Mouse (Mus musculus): ENCODE data around the gene Zfp688. TPM values are rescaled to one million over a fixed set of nuclear protein-coding genes. Genes with fewer than 3 reads are reported as not detected.
"Not testable (repeated sequence)": the region's sequence is repeated elsewhere in the genome, so short reads cannot be mapped to it uniquely, and the experiment has no call there.

Gene Zfp688
- polyA plus RNA-seq, 1 experiment from 2014 or later = 24.8 TPM

DNA sequence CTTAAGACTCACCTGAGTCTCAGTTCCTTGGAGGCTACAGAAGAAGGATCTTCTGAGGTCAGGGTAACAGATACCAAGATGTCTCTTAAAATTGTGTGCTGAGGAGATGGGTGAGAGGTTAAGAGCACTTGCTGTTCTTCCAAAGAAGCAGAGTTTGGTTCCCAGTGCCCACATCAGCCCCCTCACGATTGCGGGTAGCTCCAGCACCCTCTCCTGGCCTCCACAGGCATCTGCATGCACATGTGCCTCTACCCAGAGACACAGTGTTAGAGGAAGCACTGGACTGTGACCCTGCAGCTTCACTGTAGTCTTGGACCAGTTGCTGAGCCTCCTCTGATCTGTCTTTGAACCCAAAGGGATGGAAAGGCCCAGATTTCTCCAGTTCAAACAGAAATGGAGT lies 18.9 kb downstream of the Zfp688 start:
- Histone ChIP-seq H3K4me1 (replicated peaks) (0 out of 2 replicates have a peak, but pooled peaks cover 3% of the 10 kb centered on the region), H3K4me3 (replicated peaks) (no peak overlapping the region), H3K9me3 (no peaks in the 10 kb centered on the region), H3K27me3 (replicated peaks) (no peaks in the 10 kb centered on the region), H3K27ac (no peak overlapping the region), H3K4me2 (replicated peaks) (no peak overlapping the region), H3K36me3 (peaks cover 8% of the 10 kb centered on the region), H3K9ac (no peak overlapping the region)
- 41% methylated on average over 2 of the region's 2 CpGs for WGBS
- no peak for ATAC-seq

DNA sequence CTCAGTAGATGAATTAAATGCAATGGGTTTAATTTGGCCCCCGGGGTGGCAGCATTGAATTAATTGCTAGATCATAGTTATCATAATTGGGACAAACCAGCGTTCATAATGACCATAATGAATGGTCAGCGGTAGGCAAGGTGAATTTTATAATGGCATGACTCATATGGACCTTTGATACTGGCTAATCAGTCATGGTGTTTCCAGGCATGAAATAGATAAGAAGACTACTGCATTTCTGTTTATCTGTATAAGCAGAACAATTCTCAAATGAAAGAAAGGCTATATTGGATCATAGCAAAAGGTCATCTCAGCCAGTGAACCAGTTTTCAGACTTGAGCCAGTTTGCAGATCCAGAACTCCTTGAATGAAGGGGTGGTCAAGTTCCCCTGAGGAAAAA lies 21.5 kb downstream of the Zfp688 start:
- ATAC-seq = no peak
- peaks cover 8% of the 10 kb centered on the region for H3K36me3 ChIP-seq
- no peak overlapping the region for H3K4me2 ChIP-seq (replicated peaks)
- no peaks in the 10 kb centered on the region for H3K9me3 ChIP-seq
- H3K4me3 ChIP-seq (replicated peaks) = no peak overlapping the region
- no peak overlapping the region for H3K9ac ChIP-seq
- H3K4me1 ChIP-seq (replicated peaks) = no peaks in the 10 kb centered on the region
- WGBS = 57% methylated on average over 3 of the region's 3 CpGs
- H3K27ac ChIP-seq = no peak overlapping the region
- no peaks in the 10 kb centered on the region for H3K27me3 ChIP-seq (replicated peaks)

DNA sequence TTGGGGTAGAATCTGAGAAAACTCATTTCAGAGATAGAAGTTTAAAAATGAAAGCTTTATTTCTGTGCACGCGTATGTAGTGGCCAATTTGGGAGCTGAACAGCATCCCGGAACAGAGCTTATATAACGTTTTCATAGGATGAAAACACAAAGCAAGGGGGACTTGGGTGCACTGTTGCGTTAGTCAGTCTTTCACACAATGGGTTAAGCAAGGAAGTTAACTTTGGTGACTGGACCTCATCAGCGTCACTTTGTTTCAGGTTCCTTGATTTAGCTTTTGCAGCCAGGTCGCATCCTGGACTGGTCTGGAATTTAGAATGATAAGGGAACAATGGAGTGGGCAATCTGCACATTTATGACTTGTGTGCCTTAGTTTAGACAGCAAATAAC lies 27.9 kb downstream of the Zfp688 start:
- Histone ChIP-seq H3K27ac (peak overlapping the region; percentile 44; the same call in 1 of the 2 replicates), H3K4me3 (replicated peaks) (peak overlapping the region; percentile 72), H3K4me1 (replicated peaks) (peaks cover 9% of the 10 kb centered on the region), H3K36me3 (peaks cover 14% of the 10 kb centered on the region), H3K9ac (peak overlapping the region; percentile 41), H3K4me2 (replicated peaks) (peak overlapping the region; percentile 74), H3K27me3 (replicated peaks) (no peaks in the 10 kb centered on the region), H3K9me3 (no peaks in the 10 kb centered on the region)
- 9% methylated on average over 7 of the region's 7 CpGs for WGBS
- peak; percentile 44 for ATAC-seq

DNA sequence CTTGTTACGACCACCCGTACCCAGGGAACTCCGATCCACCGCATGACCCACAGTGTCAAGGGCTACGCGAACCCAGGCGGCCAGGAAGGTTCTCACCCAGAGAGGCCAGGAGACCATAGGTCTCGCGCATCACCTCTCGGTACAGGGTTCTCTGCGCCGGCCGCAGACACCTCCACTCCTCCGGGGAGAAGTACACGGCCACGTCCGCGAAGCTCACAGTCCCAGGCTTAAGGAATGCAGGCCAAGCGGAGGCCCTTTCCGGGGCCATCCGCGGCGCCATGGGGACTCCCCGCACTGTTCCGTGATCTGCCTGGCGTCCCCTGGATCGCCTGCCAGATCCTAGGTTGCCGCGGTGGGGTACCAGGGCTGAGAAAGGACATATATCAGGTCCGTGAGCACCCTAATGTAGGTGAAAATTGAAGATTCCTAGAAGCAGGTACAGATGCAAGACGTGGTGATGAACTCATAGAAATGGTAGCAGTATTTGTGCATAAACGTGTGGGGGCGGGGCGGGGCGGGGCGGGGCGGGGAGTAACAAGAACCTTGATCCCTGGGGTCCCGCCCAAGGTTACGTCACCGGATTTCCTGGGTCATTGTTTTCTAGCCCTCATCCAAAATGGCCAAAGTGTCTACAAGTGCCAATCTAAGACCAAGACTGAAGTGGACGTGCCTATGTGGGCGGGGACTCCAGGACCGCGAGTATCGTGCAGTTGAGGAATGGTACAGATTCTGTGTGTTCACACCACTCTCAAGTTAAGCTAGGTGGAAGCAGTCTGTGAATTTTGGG lies 28.5 kb downstream of the Zfp688 start, which contains the start of gene E430018J23Rik:
TSS of gene E430018J23Rik (minus strand) at position 473 of the 787 bp plus-strand sequence.
- Histone ChIP-seq H3K27ac (peak within 1 kb of the TSS; percentile 91), H3K27me3 (replicated peaks) (no peaks in the 10 kb centered on the region), H3K9me3 (no peaks in the 10 kb centered on the region), H3K9ac (peak within 1 kb of the TSS; percentile 83), H3K4me3 (replicated peaks) (peak within 1 kb of the TSS; percentile 72), H3K36me3 (peaks cover 14% of the 10 kb centered on the region), H3K4me1 (replicated peaks) (peaks cover 9% of the 10 kb centered on the region), H3K4me2 (replicated peaks) (peak within 1 kb of the TSS; percentile 74)
- WGBS = under 1% methylated on average over 45 of the region's 45 CpGs
- peak; percentile 96 for ATAC-seq

DNA sequence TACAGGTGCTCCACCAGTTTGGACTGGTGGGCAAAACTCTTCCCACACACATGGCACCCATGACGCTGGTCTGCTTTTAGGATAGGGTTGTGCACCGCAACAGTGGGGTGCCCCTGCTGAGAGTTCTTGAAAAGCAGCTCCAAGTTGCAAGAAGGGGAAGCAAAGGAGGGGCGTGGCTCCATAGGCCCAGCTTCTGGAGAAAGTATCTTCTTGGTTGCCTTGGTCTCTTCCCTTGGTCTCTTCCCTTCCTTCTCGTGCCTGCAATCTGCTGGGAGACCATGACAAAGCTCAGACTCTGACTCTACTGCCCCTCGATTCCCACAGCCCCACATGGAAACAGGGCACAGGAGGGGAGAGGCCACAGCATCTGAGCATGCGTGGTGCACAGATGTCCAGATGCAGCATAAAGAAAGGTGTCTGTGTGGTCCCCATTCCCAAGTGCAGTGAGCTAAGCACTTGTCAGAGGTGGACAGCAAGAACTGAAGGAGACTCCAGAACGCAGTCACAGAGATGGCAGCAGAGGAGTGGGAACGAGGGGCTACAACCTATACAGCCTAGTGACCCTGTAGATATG lies 29.5 kb downstream of the Zfp688 start:
- Histone ChIP-seq H3K4me3 (replicated peaks) (peak overlapping the region; percentile 72), H3K4me2 (replicated peaks) (peak overlapping the region; percentile 74), H3K4me1 (replicated peaks) (peaks cover 9% of the 10 kb centered on the region), H3K9me3 (no peaks in the 10 kb centered on the region), H3K9ac (peak overlapping the region; percentile 83; the same call in 1 of the 2 replicates), H3K36me3 (peaks cover 14% of the 10 kb centered on the region), H3K27me3 (replicated peaks) (no peaks in the 10 kb centered on the region), H3K27ac (0 out of 2 replicates have a peak overlapping the region, but pooled peaks have one; percentile 32)
- no peak for ATAC-seq
- 78% methylated on average over 8 of the region's 8 CpGs for WGBS

DNA sequence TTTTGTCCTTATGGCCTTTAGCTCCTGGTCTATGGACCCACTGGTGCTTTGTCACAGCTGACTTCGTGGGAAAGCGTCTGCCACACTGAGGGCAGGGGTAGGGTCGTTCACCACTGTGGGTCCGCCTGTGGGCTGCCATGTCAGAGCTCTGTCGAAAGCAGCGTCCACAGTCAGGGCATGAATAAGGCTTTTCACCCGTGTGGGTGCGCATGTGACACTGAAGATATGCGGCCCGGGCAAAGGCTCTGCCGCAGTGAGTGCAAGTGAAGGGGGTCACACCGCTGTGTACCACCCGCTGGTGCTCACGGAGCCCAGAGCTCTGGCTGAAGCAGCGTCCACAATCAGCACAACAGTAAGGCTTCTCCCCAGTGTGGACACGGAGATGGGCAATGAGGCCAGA lies 30.3 kb downstream of the Zfp688 start:
- no peak for ATAC-seq
- Histone ChIP-seq H3K27ac (no peak overlapping the region), H3K4me3 (replicated peaks) (no peak overlapping the region), H3K4me1 (replicated peaks) (peaks cover 9% of the 10 kb centered on the region), H3K4me2 (replicated peaks) (no peak overlapping the region), H3K36me3 (peaks cover 14% of the 10 kb centered on the region), H3K9ac (no peak overlapping the region), H3K27me3 (replicated peaks) (no peaks in the 10 kb centered on the region), H3K9me3 (no peaks in the 10 kb centered on the region)
- whole genome bisulfite sequencing = 97% methylated on average over 16 of the region's 16 CpGs

DNA sequence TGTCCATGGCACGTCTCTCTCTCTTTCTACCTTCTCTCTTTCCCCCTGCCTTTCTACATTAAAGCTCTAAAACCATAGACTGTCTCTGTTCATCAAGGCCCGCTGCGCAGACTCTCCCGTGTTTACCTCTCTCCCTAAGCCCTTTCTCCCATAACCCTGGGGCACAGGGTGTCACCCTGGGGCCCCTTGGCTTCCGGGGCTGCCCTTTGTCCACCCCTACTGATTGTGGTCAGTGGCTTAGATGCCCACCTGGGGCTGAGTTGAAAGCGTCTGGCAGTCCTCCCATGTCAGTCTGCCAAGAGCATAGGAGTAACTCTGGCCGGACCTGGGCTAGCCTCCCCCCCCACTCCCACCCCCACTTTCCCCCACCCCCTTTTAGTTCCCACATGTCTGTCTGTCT lies 31.6 kb downstream of the Zfp688 start:
- WGBS = 77% methylated on average over 7 of the region's 7 CpGs
- peaks cover 9% of the 10 kb centered on the region for H3K4me1 ChIP-seq (replicated peaks)
- no peaks in the 10 kb centered on the region for H3K9me3 ChIP-seq
- no peak overlapping the region for H3K4me2 ChIP-seq (replicated peaks)
- no peak overlapping the region for H3K9ac ChIP-seq
- H3K4me3 ChIP-seq (replicated peaks) = no peak overlapping the region
- H3K36me3 ChIP-seq = peaks cover 17% of the 10 kb centered on the region
- no peak for ATAC-seq
- no peak overlapping the region for H3K27ac ChIP-seq
- no peaks in the 10 kb centered on the region for H3K27me3 ChIP-seq (replicated peaks)

DNA sequence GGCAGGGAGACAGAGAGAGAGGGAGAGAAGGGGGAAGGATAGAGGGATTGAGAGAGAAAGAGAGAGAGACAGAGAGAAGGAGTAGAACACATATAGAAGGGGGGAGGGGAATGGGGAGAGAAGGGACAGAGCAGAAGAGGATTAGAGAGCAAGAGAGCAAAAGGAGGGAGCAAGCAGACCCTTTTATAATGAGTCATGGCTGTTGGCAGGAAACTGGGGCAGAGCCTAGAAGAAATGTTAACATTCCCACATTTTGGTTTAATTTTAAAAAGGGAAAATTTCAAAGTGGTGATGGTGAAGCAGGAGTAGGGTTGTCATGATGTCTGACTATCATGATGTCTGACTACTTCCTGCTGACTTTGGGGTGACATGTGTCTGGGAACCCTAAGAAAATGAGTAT lies 33.7 kb downstream of the Zfp688 start:
- not testable (repeated sequence) for H3K4me1 ChIP-seq (replicated peaks); H3K27ac ChIP-seq; H3K4me3 ChIP-seq (replicated peaks); ATAC-seq; H3K27me3 ChIP-seq (replicated peaks); H3K9me3 ChIP-seq; H3K9ac ChIP-seq; H3K4me2 ChIP-seq (replicated peaks)
- peaks cover 25% of the 10 kb centered on the region for H3K36me3 ChIP-seq

DNA sequence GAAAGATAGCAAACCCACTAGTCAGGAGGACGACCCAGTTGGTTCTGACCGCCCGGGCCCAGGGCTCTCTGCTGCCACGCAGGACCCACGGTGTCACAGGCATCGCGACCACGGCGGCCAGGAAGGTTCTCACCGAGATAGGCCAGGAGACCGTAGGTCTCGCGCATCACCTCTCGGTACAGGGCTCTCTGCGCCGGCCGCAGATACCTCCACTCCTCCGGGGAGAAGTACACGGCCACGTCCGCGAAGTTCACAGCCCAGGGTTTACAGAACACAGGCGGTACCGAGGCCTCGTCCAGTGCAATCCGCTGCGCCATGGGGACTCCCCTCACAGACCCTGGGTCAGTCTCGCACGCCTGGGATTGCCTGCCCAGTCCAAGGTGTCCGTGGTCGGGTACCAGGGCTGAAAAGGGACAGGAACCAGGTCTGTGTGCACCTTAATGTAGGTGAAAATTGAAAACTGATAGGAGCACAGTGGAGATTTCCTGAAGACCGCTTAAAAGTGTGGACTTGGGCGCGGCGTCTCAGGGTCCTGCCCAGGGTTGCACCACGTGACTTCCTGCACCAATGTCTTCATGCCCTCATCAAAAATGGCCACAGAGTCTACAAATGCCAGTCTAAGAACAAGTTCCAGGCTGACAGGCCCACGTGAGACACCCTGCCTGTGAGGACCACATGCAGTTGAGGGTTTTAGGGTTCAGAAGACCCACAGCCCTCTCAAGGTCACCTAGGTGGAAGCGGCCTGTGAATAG lies 35.1 kb downstream of the Zfp688 start, which contains the start of gene 9130019O22Rik:
TSS of gene 9130019O22Rik (minus strand) at position 526 of the 752 bp plus-strand sequence.
- Histone ChIP-seq H3K27ac (0 out of 2 replicates have a peak within 1 kb of the TSS, but pooled peaks have one; percentile 51), H3K9me3 (no peaks in the 10 kb centered on the region), H3K4me2 (replicated peaks) (peak within 1 kb of the TSS; percentile 69), H3K4me1 (replicated peaks) (no peaks in the 10 kb centered on the region), H3K9ac (peak within 1 kb of the TSS; percentile 66), H3K36me3 (peaks cover 21% of the 10 kb centered on the region), H3K27me3 (replicated peaks) (no peaks in the 10 kb centered on the region), H3K4me3 (replicated peaks) (peak within 1 kb of the TSS; percentile 55)
- peak; percentile 92 for ATAC-seq
- 9% methylated on average over 38 of the region's 38 CpGs for WGBS

DNA sequence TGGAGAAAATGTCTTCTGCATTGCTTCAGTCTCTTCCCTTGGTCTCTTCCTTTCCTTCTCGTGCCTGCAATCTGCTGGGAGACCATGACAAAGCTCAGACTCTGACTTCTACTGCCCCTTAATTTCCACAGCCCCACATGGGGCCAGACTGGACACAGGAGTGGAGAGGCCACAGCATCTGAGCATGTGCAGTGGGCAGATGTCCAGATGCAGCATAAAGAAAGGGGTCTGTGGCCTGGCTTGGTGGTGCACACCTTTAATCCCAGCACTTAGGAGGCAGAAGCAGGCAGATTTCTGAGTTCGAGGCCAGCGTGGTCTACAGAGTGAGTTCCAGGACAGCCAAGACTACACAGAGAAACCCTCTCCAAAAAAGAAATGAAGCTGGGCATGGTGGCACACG lies 36.3 kb downstream of the Zfp688 start:
- H3K27ac ChIP-seq; H3K4me1 ChIP-seq (replicated peaks); ATAC-seq; H3K9me3 ChIP-seq; H3K4me3 ChIP-seq (replicated peaks); H3K9ac ChIP-seq; H3K27me3 ChIP-seq (replicated peaks); H3K4me2 ChIP-seq (replicated peaks): not testable (repeated sequence)
- H3K36me3 ChIP-seq = peaks cover 11% of the 10 kb centered on the region
- 91% methylated on average over 4 of the region's 4 CpGs for WGBS

DNA sequence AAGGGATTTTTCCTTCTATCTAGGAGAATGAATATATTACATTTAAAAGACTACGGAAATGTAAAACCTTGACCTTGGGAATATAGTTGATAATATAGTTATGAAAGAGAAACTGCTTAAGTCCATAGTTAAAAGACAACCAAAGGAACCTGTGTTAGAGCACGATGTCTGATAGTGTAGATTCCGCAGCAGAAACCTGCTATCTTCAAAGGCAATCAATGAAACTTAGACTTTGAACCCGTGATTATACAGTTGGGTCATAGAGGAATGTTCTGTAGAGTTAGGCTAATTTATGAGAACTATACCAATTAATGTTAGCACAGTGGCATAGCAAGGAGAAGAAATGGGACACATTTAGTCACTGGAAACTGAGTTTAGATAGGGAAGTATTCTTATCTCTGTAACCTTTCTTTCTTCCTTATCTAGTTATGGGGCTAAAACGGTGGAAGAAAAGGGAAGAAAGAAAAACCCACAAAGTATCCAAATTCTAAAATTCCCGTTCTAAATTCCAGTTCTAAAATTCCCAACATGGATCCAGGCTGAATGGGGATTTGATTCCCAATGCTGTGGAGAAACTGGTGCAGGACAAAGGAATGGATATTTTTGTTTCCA lies 43.5 kb downstream of the Zfp688 start:
- WGBS = 54% methylated on average over 6 of the region's 6 CpGs
- Histone ChIP-seq H3K4me1 (replicated peaks) (no peaks in the 10 kb centered on the region), H3K27me3 (replicated peaks) (no peaks in the 10 kb centered on the region), H3K4me3 (replicated peaks) (no peak overlapping the region), H3K9ac (no peak overlapping the region), H3K27ac (peak overlapping the region; percentile 34; the same call in 1 of the 2 replicates), H3K4me2 (replicated peaks) (no peak overlapping the region), H3K36me3 (peaks cover 8% of the 10 kb centered on the region), H3K9me3 (no peaks in the 10 kb centered on the region)
- peak; percentile 57 for ATAC-seq
